Mouse (Mus musculus) cortical plate, adult 2 months (tissue): ENCODE results near the gene Begain. TPM values are rescaled to one million over a fixed set of nuclear protein-coding genes. Genes with fewer than 3 reads are reported as not detected.
A peak's percentile ranks its signal among the peaks of the same experiment; 100 is the strongest.

Experiments
- H3K27ac ChIP-seq: fragments of 200-500 bp; 2 replicates; pipeline ENCODE4 v1.5.1; 2012; ENCODE audit warnings: low read length, control low read depth, inconsistent platforms; ENCODE audit not compliant: insufficient read depth
- H3K4me1 ChIP-seq: fragments of 200-500 bp; 2 replicates; pipeline ENCODE4 v1.6.1; 2011; ENCODE audit warnings: low read length; ENCODE audit not compliant: control insufficient read depth, insufficient read depth
- H3K4me3 ChIP-seq: fragments of 200-500 bp; 2 replicates; pipeline ENCODE4 v1.5.1; 2011; ENCODE audit warnings: mild to moderate bottlenecking, low read length, control low read depth; ENCODE audit not compliant: insufficient read depth
- CTCF ChIP-seq: fragments of 200-500 bp; IDR thresholded peaks from 2 replicates; pipeline ENCODE4 v1.5.1; 2011; ENCODE audit warnings: mild to moderate bottlenecking, control low read depth, low read length; ENCODE audit not compliant: insufficient read depth; ENCODE audit errors: extremely low read depth
- POLR2A ChIP-seq: fragments of 200-500 bp; IDR thresholded peaks from 2 replicates; pipeline ENCODE4 v1.6.1; 2011; ENCODE audit warnings: mild to moderate bottlenecking, low read length, control low read depth; ENCODE audit not compliant: insufficient read depth; ENCODE audit errors: extremely low read depth
- polyA plus RNA-seq: library from polyadenylated mRNA; depleted of rRNA; stranded (reverse); fragments of >200 nt; gene quantifications from 2 replicates; pipeline ENCODE4 v1.2.3, GENCODE M21; 2012; rRNA removed

The Begain gene
- 158 and 165 TPM in 2 replicates for polyA plus RNA-seq

DNA sequence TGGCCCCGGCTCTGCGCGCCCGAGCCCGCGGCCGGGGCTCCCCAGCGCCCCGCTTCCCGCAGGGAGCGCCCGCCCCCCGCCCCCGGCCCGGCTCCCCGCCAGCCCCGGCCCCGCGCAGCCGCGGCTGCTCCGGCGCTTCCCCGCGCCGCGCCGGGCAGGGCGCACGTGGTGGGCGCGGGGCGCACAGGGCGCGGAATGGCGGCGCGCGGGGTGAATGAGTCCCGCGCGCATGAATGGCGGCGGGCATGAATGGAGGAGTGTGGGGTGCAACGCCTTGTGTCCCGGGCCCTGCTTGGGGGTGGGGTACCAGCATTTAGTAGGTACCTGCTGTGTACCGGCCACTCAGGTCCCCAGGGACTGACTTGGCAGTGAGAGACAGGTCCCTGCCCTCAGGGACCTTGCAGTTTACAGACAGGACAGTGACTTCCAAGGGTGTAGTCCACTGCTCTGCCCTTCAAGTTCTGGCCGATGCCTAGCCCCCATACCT lies at the start of gene Begain:
Gene Begain (minus strand): TSS at position 51 of the 487 bp plus-strand sequence.
- Histone ChIP-seq H3K27ac (no peak within 1 kb of the TSS), H3K4me3 (peak within 1 kb of the TSS; percentile 50)
- no peak for TF ChIP-seq CTCF
- no peak for TF ChIP-seq POLR2A

DNA sequence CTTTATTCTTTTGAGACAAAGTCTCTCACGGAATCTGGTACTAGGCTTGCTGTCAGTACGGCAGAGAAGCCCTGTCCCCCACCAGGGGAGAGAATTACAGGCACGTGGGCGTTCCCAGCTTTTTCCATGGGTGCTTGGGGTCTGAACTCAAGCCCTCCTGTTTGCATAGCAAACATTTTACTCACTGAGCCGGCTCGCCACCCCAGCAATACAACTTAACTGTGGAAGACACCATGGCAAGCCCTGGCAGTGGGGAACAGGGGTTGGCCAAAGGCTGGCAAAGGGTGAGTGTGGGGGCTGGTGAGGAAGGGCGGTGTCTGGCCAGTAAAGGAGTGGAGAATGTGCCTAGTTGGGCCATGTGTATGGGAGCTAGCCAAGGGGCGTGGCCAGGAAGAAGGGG lies 47.7 kb upstream of the Begain start:
- TF ChIP-seq POLR2A (no peak), CTCF (no peak)
- H3K4me1 ChIP-seq: no peaks in the 10 kb centered on the region
- no peak overlapping the region for H3K4me3 ChIP-seq
- no peak overlapping the region for H3K27ac ChIP-seq

More for the DNA sequence above, at the start of gene Begain:
- no peaks in the 10 kb centered on the region for H3K4me1 ChIP-seq

GRCm38 (mm10) chr12:109115161-109115560 lies 47.1 kb upstream of the Begain start:
- H3K4me1 ChIP-seq: no peaks in the 10 kb centered on the region
- no peak overlapping the region for H3K4me3 ChIP-seq
- no peak for TF ChIP-seq POLR2A
- no peak for TF ChIP-seq CTCF
- H3K27ac ChIP-seq: no peak overlapping the region

GRCm38 (mm10) chr12:109112996-109113592 lies 45.1 kb upstream of the Begain start:
- Histone ChIP-seq H3K4me3 (no peak overlapping the region), H3K27ac (no peak overlapping the region), H3K4me1 (no peaks in the 10 kb centered on the region)
- TF ChIP-seq POLR2A: no peak
- no peak for TF ChIP-seq CTCF

DNA sequence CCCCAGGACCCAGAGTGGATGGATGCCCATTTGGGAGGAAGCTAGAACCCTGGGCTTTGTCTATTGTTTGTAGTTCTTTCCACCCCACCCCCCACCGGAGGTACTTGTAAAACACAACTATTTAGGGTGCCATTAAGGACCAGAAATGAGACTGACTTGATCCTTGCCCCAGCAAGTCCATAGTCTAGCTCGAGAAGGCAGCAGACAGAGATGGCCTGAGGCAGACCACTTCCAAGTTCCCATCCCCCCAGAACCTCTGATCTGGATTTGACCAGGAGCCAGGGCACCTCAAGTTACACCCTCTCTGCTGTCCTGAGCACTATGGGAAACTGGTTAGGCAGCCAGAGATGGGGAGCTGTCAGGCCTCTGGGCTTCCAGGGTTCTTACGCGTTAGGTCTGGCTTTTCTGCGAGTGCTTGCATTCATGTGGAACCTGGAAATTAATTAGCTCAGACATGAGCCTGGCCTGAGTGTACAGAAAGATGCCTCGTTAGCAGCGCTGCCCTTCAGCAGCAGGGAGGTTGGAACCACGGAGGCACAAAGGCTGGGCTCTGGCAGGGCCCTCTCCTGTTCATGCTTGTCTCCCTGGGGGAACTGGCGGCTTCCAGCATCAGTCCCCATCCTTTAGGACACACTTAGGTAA lies 44.5 kb upstream of the Begain start:
- Histone ChIP-seq H3K4me3 (no peak overlapping the region), H3K27ac (no peak overlapping the region), H3K4me1 (no peaks in the 10 kb centered on the region)
- no peak for TF ChIP-seq CTCF
- no peak for TF ChIP-seq POLR2A

DNA sequence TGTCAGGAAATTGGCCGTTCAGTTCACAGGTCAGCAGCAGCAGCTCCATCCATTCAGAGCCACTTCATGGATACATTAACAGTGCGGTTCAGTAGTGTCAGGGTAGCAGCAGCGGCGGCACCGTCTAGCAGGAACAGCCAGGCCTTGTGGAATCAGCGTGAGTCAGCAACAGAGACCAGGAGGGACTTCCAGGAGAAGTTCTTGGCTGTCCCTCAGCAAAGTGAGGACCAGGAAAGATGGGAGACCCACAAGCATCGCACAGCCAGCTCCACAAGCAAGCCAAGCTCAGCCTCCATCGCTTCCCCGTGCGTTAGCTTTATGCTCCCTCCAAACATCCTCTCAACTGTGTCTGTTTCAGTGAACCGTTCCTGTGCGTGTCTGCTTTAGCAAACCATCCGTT lies 40.9 kb upstream of the Begain start:
- TF ChIP-seq POLR2A: no peak
- TF ChIP-seq CTCF: no peak
- H3K27ac ChIP-seq: no peak overlapping the region
- no peaks in the 10 kb centered on the region for H3K4me1 ChIP-seq
- H3K4me3 ChIP-seq: no peak overlapping the region

DNA sequence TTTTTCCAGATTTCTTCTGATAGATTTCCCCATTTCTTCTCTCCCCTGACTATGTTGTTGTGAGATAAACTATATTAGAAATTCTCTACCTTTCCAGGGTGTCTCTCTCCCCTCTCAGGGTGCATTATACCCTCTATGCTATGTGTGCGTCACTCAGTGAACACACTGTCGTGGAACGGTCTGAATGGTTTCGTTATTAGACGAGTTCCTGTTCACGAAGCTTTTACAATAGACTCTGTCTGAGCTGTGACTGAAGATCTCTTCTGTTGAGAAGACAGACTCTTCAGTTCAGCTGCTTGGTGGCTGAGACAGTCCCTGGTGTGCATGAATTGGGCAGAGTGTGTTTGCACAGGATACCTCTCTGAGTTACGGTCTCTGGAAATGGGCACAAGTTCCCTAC lies 32.4 kb upstream of the Begain start:
- Histone ChIP-seq H3K4me3 (no peak overlapping the region), H3K27ac (no peak overlapping the region), H3K4me1 (no peaks in the 10 kb centered on the region)
- TF ChIP-seq POLR2A: no peak
- no peak for TF ChIP-seq CTCF

DNA sequence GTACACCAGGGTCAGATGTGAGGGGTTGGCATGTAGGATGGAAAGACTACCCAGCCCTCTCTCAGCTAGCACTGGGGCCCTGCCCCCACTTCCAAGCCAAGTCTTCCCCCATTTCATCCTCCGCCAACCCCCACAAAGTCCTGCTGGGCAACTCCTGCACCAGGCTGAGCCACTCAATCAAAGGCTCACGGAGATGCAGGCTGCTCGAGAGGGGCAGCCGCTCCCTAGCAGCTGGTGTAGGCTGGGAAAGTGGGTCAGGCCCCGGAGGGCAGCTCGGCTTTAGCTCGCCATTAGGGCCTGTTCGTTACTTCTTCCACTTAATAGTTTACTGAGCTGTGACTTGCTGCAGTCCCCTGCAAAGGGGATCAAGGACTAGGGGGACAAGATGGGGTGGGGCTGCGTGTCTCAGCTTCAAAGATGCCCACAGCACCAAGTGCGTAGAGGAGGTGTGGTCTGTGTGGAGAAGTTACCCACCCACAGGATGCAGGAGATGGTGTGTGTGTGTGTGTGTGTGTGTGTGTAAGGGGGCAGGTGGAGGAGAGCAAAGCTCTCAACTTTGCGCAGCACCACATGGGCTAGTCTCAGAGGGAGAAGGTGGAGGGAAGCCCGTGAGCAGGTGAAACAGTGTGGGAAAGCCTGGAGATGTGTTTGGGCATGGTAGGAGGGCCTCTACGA lies 22.6 kb upstream of the Begain start:
- Histone ChIP-seq H3K4me3 (no peak overlapping the region), H3K27ac (no peak overlapping the region), H3K4me1 (no peaks in the 10 kb centered on the region)
- TF ChIP-seq CTCF: no peak
- no peak for TF ChIP-seq POLR2A

GRCm38 (mm10) chr12:109090041-109090440 lies 22.0 kb upstream of the Begain start:
- TF ChIP-seq POLR2A (no peak), CTCF (no peak)
- H3K4me3 ChIP-seq: no peak overlapping the region
- H3K27ac ChIP-seq: no peak overlapping the region
- H3K4me1 ChIP-seq: no peaks in the 10 kb centered on the region
